Mouse (Mus musculus): ENCODE measurements around the gene Zcrb1.

DNA sequence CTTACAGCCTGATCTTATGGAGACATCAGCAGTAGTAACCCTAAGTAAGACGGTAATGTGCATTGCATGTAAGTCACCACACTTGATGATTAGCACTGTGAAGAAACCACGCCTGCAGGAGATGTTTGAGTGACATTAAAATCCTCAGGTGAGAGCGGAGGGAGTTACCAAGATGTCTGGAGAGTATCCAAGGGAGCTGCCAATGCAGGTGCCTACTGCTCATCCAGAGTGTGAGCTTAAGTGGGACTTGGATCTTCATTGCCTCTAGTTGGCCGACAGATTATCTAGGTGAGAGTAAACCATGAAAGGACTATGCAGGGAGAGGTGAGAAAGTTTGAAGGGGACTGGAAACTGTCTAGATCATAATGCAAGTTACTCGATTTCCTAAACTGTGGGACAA lies 8.4 kb upstream of the Zcrb1 start:
- TF ChIP-seq MYOG (IDR thresholded peaks at IDR 0.05; ENCODE audit: control insufficient read depth, extremely low read depth, insufficient read length) (no peak), CTCF (IDR thresholded peaks at IDR 0.05; ENCODE audit: control insufficient read depth, insufficient read depth, insufficient read length) (no peak), MAX (IDR thresholded peaks at IDR 0.05) (no peak), MYOD1 (IDR thresholded peaks at IDR 0.05; ENCODE audit: control insufficient read depth, insufficient read length, low read depth) (no peak), USF1 (IDR thresholded peaks at IDR 0.05; ENCODE audit: low read depth) (no peak), CEBPB (IDR thresholded peaks at IDR 0.05; ENCODE audit: low read depth) (no peak), FOSL1 (IDR thresholded peaks at IDR 0.05; ENCODE audit: insufficient read depth, low read length, poor library complexity, severe bottlenecking) (no peak)
